8 mouse cellular contexts compared by ENCODE assay signal in the genomic region with DNA sequence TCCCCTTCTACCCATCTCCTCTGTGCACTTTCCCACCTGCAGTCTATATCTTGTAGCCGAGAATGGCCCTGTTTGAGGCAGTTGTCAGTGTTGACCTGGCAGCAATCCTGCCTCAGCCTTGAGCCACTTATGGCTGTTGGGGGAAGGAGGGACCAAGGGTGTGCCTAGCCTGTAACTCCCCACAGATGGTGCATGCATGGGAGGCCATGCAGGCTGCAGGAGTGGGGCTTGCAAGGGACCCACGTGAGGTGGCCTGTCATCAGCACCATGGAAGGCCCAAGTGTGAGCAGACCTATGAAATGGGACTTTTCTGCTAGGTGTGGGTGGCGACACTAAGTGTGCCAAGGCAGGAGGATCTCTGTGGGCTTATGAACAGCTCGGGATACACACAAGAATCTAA. TPM values are rescaled to one million over a fixed set of nuclear protein-coding genes. Genes with fewer than 3 reads are reported as not detected.
DNase-seq lines count a peak whose midpoint lies in the region; ATAC-seq and TF ChIP-seq lines count a peak whose summit lies in the region.

No protein-coding gene starts in this region.

- H3K4me1 ChIP-seq in kidney, embryonic 16.5 days (ENCODE audit: insufficient read depth, low read length): peaks cover 30% of the 10 kb centered on the region
- H3K4me1 ChIP-seq in bone marrow, adult 2 months (ENCODE audit: control insufficient read depth, insufficient read depth, low read length): peaks cover 7% of the 10 kb centered on the region
- peaks cover 71% of the 10 kb centered on the region for H3K4me1 ChIP-seq in liver, embryonic 16.5 days (ENCODE audit: control insufficient read depth, low read depth, low read length)

- H3K27me3 ChIP-seq in kidney, embryonic 16.5 days (ENCODE audit: insufficient read depth, low read length): peaks cover 13% of the 10 kb centered on the region
- H3K27me3 ChIP-seq in liver, embryonic 16.5 days (ENCODE audit: control insufficient read depth, insufficient read depth, low read depth, low read length): no peaks in the 10 kb centered on the region

- no peak overlapping the region for H3K9ac ChIP-seq in kidney, embryonic 16.5 days (replicated peaks; ENCODE audit: low read length)
- peak overlapping the region; percentile 15; the same call in 1 of the 2 replicates for H3K9ac ChIP-seq in liver, embryonic 16.5 days (ENCODE audit: low read depth, low read length)

- H3K4me2 ChIP-seq in kidney, embryonic 16.5 days (replicated peaks; ENCODE audit: low read depth, low read length): peak overlapping the region; percentile 71; the same call in 1 of the 2 replicates
- no peak overlapping the region for H3K4me2 ChIP-seq in liver, embryonic 16.5 days (ENCODE audit: low read depth, low read length)

- TF ChIP-seq POLR2A in bone marrow, adult 2 months (IDR thresholded peaks at IDR 0.05; ENCODE audit: borderline replicate concordance, control insufficient read depth, low read depth, low read length): no peak

- no peak overlapping the region for H3K4me3 ChIP-seq in kidney, embryonic 16.5 days (ENCODE audit: low read length)
- H3K4me3 ChIP-seq in bone marrow, adult 2 months (replicated peaks; ENCODE audit: control insufficient read depth, low read depth, low read length): no peak overlapping the region
- no peak overlapping the region for H3K4me3 ChIP-seq in liver, embryonic 16.5 days (ENCODE audit: low read depth, low read length)

- DNase-seq in kidney, postnatal 36 days: no peak
- DNase-seq in adrenal gland, adult 2 months: no peak
- DNase-seq in layer of hippocampus, adult 9-10 months (ENCODE audit: low spot score): no peak
- no peak for DNase-seq in layer of hippocampus, postnatal 25 days (ENCODE audit: extremely low spot score in 1 of 2, low spot score in 1 of 2)

- no peak for TF ChIP-seq CTCF in bone marrow, adult 2 months (IDR thresholded peaks at IDR 0.05; ENCODE audit: control insufficient read depth, insufficient read depth, low read length)

- 34% methylated on average over 4 of the region's 4 CpGs for WGBS in kidney, embryonic 16.5 days
- 72% methylated on average over 4 of the region's 4 CpGs for WGBS in bone marrow, adult 2 months
- 42% methylated on average over 4 of the region's 4 CpGs for WGBS in liver, embryonic 16.5 days (ENCODE audit: insufficient replicate concordance)

- ATAC-seq in kidney, embryonic 16.5 days (ENCODE audit: low FRiP score, low TSS enrichment): no peak
- ATAC-seq in erythroid progenitor cell, adult 5-6 weeks (replicated peaks; ENCODE audit: low FRiP score, poor library complexity, severe bottlenecking): peak; percentile 9
- no peak for ATAC-seq in liver, embryonic 16.5 days (ENCODE audit: low read depth)

- peaks cover 37% of the 10 kb centered on the region for H3K36me3 ChIP-seq in kidney, embryonic 16.5 days (ENCODE audit: insufficient read depth, low read length)
- H3K36me3 ChIP-seq in liver, embryonic 16.5 days (ENCODE audit: control insufficient read depth, insufficient read depth): peaks cover 52% of the 10 kb centered on the region

- H3K27ac ChIP-seq in kidney, embryonic 16.5 days (ENCODE audit: low read length): no peak overlapping the region
- H3K27ac ChIP-seq in bone marrow, adult 2 months (ENCODE audit: control insufficient read depth, insufficient read depth, low read depth, low read length, poor library complexity): 0 out of 2 replicates have a peak overlapping the region, but pooled peaks have one; percentile 40
- peak overlapping the region; percentile 78 for H3K27ac ChIP-seq in liver, embryonic 16.5 days (ENCODE audit: low read length)

- H3K9me3 ChIP-seq in kidney, embryonic 16.5 days (ENCODE audit: low read length): no peaks in the 10 kb centered on the region
- no peaks in the 10 kb centered on the region for H3K9me3 ChIP-seq in liver, embryonic 16.5 days (replicated peaks; ENCODE audit: control insufficient read depth, low read length)

RNA-seq across cellular contexts. Expression of gene 4930404N11Rik, which starts 0.5 kb away (rescaled TPM):
- polyA plus RNA-seq in kidney, embryonic 16.5 days (2015; fragmentation: Nextera tagmentation; extraction: Ambion mirVana): 0.98 and 1.2 TPM in 2 replicates
- polyA plus RNA-seq in bone marrow, adult 2 months (2011; ENCODE audit: insufficient read depth, insufficient read length, low replicate concordance, missing spikeins): 4.5 and 12.3 TPM in 2 replicates
- 5.4 and 15.1 TPM in 2 replicates for total RNA-seq in erythroid progenitor cell, adult 5-6 weeks (2015; ENCODE audit: low replicate concordance)
- total RNA-seq in erythroid progenitor cell, adult 5-6 weeks (2017; ENCODE audit: low replicate concordance): 12.3 and 14.8 TPM in 2 replicates
- 1.9 and 2.5 TPM in 2 replicates for polyA plus RNA-seq in liver, embryonic 16.5 days (2015; fragmentation: Nextera tagmentation; extraction: Ambion mirVana)
- total RNA-seq in adrenal gland, adult 2 months (2021): 1 to 10 TPM; 1.2 to 3.6 TPM
- polyA plus RNA-seq in adrenal gland, adult 2 months (2012; rRNA removed): 9.7 and 12.4 TPM in 2 replicates
- 1 to 10 TPM; 1.1 to 1.2 TPM for total RNA-seq in layer of hippocampus, postnatal 25 days (2021)

RNA-seq across cellular contexts. Expression of gene Mfsd12, which starts 7.8 kb away (rescaled TPM):
- 9.8 and 12.5 TPM in 2 replicates for polyA plus RNA-seq in kidney, embryonic 16.5 days (2015; fragmentation: Nextera tagmentation; extraction: Ambion mirVana)
- 11.0 and 14.3 TPM in 2 replicates for polyA plus RNA-seq in bone marrow, adult 2 months (2011; ENCODE audit: insufficient read depth, insufficient read length, low replicate concordance, missing spikeins)
- 15.9 and 18.7 TPM in 2 replicates for total RNA-seq in erythroid progenitor cell, adult 5-6 weeks (2015; ENCODE audit: low replicate concordance)
- total RNA-seq in erythroid progenitor cell, adult 5-6 weeks (2017; ENCODE audit: low replicate concordance): 29.7 and 33.0 TPM in 2 replicates
- polyA plus RNA-seq in liver, embryonic 16.5 days (2015; fragmentation: Nextera tagmentation; extraction: Ambion mirVana): 9.2 and 11.9 TPM in 2 replicates
- 10 to 100 TPM; 15.3 to 16.5 TPM for total RNA-seq in adrenal gland, adult 2 months (2021)
- polyA plus RNA-seq in adrenal gland, adult 2 months (2012; rRNA removed): 69.3 and 77.4 TPM in 2 replicates
- 10 to 100 TPM; 46.6 to 50.7 TPM for total RNA-seq in layer of hippocampus, postnatal 25 days (2021)

RNA-seq across cellular contexts. Expression of gene Fzr1, which starts 13.2 kb away (rescaled TPM):
- polyA plus RNA-seq in kidney, embryonic 16.5 days (2015; fragmentation: Nextera tagmentation; extraction: Ambion mirVana): 111 and 115 TPM in 2 replicates
- polyA plus RNA-seq in bone marrow, adult 2 months (2011; ENCODE audit: insufficient read depth, insufficient read length, low replicate concordance, missing spikeins): 126 and 131 TPM in 2 replicates
- 235 and 246 TPM in 2 replicates for total RNA-seq in erythroid progenitor cell, adult 5-6 weeks (2015; ENCODE audit: low replicate concordance)
- 247 and 266 TPM in 2 replicates for total RNA-seq in erythroid progenitor cell, adult 5-6 weeks (2017; ENCODE audit: low replicate concordance)
- polyA plus RNA-seq in liver, embryonic 16.5 days (2015; fragmentation: Nextera tagmentation; extraction: Ambion mirVana): 128 and 138 TPM in 2 replicates
- 10 to 100 TPM; 40.7 to 45.0 TPM for total RNA-seq in adrenal gland, adult 2 months (2021)
- 95.6 and 103 TPM in 2 replicates for polyA plus RNA-seq in adrenal gland, adult 2 months (2012; rRNA removed)
- total RNA-seq in layer of hippocampus, postnatal 25 days (2021): 10 to 100 TPM; 65.9 to 66.6 TPM

RNA-seq across cellular contexts. Expression of gene Hmg20b, which starts 14.8 kb away (rescaled TPM):
- 90.6 and 94.5 TPM in 2 replicates for polyA plus RNA-seq in kidney, embryonic 16.5 days (2015; fragmentation: Nextera tagmentation; extraction: Ambion mirVana)
- 56.9 and 60.7 TPM in 2 replicates for polyA plus RNA-seq in bone marrow, adult 2 months (2011; ENCODE audit: insufficient read depth, insufficient read length, low replicate concordance, missing spikeins)
- total RNA-seq in erythroid progenitor cell, adult 5-6 weeks (2015; ENCODE audit: low replicate concordance): 49.9 and 58.7 TPM in 2 replicates
- 18.1 and 24.4 TPM in 2 replicates for total RNA-seq in erythroid progenitor cell, adult 5-6 weeks (2017; ENCODE audit: low replicate concordance)
- 19.8 and 22.5 TPM in 2 replicates for polyA plus RNA-seq in liver, embryonic 16.5 days (2015; fragmentation: Nextera tagmentation; extraction: Ambion mirVana)
- total RNA-seq in adrenal gland, adult 2 months (2021): 10 to 100 TPM; 81.6 to 89.9 TPM
- 272 and 280 TPM in 2 replicates for polyA plus RNA-seq in adrenal gland, adult 2 months (2012; rRNA removed)
- total RNA-seq in layer of hippocampus, postnatal 25 days (2021): 10 to 100 TPM; 31.3 to 31.6 TPM

RNA-seq across cellular contexts. Expression of gene Dohh, which starts 19.2 kb away (rescaled TPM):
- polyA plus RNA-seq in kidney, embryonic 16.5 days (2015; fragmentation: Nextera tagmentation; extraction: Ambion mirVana): 87.6 and 104 TPM in 2 replicates
- polyA plus RNA-seq in bone marrow, adult 2 months (2011; ENCODE audit: insufficient read depth, insufficient read length, low replicate concordance, missing spikeins): 14.6 and 23.0 TPM in 2 replicates
- total RNA-seq in erythroid progenitor cell, adult 5-6 weeks (2015; ENCODE audit: low replicate concordance): 8.8 TPM in 1 of 2 replicates, not detected in the other
- 4.0 and 17.2 TPM in 2 replicates for total RNA-seq in erythroid progenitor cell, adult 5-6 weeks (2017; ENCODE audit: low replicate concordance)
- 46.3 and 48.3 TPM in 2 replicates for polyA plus RNA-seq in liver, embryonic 16.5 days (2015; fragmentation: Nextera tagmentation; extraction: Ambion mirVana)
- 10 to 100 TPM; 39.6 to 54.3 TPM for total RNA-seq in adrenal gland, adult 2 months (2021)
- polyA plus RNA-seq in adrenal gland, adult 2 months (2012; rRNA removed): 125 and 132 TPM in 2 replicates
- 10 to 100 TPM; 79.1 to 87.1 TPM for total RNA-seq in layer of hippocampus, postnatal 25 days (2021)
